Mouse (Mus musculus) urinary bladder, postnatal 25 days (tissue): ENCODE results near the gene Itga3.

Source experiments
- DNase-seq: peaks from one replicate; pipeline ENCODE4 v3.0.0; 2022; ENCODE audit warnings: low spot score

Gene Itga3

DNA sequence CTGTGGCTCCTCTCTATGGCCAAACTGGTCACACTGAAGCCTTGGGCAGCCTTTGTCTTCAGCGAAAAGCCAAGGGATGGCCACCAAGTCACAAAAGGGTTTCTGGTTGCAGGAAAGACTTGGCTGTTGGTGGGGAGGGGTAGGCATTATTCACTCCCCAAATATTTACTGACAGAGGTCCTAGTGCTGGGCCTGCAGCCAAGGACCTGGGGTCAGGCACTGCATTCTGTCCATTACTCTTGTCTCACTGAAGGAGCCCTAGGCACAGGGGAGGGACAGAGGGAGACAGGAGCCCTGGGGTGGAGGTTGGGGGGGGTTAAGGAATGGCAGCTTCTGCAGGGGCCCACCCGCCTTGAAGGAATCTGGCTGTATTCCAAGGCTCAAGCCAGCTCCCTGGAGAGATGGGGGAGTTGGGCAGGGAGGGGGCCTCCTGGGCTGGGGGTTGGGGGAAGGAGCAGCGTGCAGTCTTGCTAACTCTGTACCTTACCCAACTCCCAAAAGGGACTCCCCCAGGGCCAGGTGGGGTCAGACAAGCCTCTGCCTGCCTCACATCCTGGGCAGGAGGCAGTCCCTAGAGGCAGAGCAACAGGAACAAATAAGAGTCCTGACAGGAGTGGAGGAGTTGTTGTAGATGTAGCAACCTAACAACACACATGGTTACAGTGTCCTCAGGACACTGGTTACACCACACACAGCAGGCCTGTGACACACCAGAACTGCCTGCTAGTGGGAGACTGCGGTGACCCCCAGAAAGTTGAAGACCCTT is 20.2 kb upstream of the Itga3 start:
- DNase-seq = no peak

DNA sequence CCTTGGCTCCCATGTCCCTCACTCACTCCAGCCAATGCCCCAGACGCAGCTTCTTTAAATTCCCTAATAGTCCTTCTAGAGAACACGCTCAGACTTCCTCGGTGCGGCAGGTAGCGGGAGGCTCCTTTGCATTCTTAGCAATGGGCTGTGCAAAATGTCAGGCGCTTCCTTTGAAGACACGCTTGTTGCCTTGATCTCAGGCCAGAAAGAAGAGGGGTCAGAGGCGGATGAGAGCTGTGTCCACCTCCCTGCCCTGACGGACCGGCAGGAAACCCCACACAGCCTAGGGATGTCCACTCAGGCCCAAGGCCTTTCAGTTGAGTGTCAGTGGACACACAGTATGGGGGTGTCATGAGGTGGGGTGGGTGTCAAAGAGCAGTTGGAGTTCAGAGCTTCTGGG is 19.0 kb upstream of the Itga3 start:
- DNase-seq = no peak

DNA sequence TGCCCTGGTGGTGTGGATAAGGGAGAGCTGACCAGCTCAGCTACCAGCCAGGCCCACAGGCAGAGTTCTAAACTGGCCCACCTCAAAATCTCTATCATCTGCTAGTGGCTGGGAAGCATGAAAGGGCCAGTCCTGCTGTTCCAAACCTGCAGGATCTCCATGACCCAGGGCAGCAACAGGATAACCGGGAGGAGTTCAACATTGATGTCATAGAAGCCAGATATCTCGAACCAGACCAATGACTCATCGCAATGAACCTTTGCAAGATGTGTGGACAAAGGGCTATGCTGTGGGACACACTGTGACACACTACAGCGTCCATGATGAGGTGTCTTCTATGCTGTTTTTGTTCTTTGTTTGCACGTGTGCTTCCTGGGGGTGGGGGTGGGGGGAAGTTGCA is 16.5 kb upstream of the Itga3 start:
- DNase-seq = no peak

DNA sequence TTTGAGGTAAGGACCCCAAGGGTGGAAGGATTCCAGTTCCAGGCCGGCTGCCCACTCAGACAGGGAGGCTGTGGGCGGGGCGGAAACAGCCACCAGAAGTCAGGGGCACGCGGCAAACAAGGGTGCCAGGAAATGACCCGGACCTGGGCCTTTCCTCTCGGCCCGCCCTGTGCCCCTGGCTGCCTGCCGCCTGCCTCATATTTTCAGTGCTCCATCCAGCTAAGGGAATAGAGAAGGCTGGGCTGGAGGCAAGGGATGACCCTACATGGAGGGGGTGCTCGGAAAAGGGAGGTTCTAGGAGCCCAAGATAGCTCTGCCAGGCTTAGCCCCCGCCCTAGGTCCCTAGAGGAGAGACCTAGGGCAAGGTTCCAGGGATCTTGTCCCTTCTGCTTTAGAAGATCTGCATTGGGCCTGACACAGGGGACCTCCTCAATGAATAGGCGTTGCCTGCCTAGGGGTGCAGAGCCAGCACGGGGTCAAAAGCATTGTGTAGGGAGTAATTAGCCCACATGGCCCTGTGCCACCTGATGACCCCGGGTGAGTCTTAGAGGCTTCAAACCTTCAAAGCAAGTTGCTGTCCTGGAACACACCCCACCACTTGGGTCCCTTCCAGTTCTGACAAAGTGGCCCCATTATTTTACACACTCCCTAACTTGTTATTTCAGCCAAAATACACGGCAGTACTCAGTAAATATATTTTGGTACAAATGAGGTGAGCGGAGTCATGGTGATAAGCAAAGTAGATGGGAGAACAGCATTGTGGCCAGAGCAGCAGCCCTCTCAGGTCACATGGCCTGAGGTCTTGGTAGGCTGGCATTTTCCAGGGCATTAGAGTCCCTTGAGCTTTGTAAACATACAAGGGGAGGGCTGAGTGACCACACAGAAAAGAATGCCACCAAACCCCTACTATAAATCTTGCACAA is 12.5 kb upstream of the Itga3 start:
- no peak for DNase-seq

DNA sequence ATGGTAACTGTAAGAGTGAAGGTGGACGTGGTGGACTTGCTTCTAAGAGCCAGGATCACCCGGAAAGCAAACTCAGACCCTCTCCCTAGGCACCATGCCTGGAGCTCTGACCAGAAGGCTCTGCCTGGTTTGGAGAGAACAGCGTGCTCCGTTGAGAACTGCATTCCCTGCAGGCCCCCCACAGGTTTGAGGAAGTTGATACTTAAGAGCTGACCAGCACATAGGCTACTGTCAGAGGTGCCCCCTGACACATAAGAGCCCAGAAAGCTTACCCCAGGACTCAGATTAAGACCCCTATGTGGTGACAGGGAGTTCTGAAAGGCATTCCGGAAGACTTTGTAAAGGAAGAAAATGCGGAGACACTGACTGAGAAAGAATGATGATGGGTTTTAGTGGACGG is 11.7 kb upstream of the Itga3 start:
- DNase-seq = no peak

DNA sequence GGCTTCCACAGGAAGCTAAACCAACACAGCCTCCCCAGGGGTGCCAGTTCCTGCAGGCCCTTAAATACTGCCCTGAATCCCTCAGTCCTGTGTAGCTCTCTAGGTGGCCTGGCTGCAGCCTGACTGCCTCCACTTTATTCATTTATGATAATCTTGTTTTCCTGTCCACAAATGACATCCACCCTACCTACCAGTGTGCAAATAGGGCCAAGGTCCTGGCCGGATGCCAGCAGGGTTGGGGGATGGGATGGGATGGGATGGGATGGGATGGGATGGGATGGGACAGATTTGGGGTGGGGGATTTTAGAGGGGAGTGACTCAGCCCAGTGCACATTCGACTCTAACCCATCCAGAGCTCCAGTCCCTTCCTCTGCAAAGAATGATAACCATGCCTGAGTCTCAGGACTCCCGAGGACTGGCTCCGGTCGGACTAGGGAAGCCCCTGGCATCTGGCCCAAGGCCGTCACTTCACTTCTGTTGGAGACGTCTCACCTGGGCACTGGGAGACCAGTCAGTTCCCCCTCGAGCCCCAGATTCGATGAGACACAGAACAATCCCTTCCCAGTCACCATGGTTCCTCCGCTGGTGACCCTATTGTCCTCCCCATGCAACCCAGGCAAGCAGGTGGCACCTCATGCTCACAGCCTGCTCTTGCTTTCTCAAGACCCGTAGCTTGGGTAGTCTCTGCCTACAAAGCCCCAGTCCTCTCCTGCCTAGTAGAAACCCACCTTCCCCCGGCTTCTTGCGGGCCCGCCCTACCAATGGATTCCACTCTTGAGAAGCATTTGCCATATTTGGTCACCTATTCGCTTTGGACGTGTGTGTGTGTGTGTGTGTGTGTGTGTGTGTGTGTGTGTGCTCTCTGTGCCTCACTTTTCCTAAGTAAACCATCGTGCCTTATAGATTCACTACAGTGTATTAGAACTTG is 11.0 kb upstream of the Itga3 start:
- DNase-seq = no peak

DNA sequence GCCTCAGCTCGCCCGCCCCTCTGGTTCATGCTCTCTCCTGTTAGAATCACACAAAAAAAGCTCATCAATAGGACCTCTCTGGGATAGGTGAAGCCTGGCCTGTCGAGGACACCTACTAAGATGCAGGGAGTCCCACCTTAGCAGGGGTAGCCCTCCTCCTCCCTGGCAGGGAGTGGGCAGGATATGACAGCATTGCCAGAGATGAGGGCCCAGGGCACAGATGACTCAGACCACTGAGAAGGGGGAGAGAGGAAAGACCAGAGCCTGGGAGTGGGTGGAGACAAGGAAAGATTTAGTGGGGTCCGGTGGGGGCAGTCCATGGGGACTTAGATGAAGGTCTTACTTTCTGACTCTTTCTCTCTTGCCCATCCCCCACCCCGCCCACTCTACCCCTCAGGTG is 9.6 kb upstream of the Itga3 start:
- no peak for DNase-seq

DNA sequence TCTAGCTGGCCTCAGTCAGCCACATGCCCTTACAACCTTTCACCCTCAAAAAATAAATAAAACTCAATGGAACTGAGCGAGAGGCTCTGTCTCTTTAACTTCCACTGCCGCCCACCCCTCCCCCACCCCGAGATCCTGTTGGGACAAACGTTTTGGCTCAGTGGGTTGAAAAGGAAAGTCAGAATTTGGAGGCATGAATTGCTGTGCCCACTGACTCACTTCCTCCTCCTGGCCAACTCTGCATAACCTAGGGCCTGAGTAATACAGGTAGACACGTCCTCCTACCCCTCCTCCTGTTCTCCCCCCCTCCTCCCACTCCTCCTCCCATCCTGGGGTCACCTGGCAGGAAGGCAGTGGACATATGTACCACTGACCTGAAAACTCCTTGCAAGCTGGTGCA is 9.1 kb upstream of the Itga3 start:
- DNase-seq = no peak

DNA sequence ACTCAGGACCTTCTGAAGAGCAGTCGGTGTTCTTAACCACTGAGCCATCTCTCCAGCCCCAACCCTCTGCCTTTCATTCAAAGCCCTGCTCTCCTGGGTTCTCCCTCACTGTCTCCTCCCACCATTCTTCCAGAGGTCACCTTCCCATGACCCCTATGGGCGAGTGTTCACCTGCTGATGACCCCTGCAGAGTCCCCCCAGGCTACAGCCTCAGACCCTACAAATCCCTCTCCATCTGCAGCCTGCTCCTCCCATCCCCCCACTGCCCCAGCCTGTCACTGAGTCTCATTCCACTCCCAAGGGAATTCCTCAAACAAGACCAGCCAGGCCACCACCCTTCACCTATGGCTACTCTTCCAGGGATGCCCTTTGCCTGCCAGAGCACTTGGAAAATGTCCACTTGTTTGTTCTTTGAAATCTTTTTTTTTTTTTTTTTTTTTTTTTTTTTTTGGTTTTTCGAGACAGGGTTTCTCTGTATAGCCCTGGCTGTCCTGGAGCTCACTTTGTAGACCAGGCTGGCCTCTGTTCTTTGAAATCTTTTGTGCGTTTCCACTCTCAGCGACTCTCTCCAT is 8.3 kb upstream of the Itga3 start:
- DNase-seq = no peak

DNA sequence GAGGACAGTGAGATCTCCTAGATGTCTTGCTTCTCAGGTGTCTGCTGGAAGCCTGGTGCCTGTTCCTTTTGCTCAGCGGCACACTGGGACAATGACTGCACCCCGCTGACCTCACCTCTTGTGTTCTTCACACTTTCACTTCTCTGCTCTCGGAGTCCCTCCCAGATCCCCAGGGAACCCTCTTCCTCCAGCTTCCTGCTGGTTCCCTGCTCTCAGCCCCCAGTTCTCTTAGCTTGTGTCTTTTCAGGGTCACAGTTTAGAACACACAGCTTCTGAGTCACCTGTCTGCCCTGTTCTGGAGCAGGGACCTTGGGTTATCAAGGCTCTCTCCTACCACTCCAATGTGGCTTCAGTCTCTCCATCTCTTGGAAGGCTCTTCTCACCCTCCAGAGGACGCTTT is 7.6 kb upstream of the Itga3 start:
- no peak for DNase-seq

DNA sequence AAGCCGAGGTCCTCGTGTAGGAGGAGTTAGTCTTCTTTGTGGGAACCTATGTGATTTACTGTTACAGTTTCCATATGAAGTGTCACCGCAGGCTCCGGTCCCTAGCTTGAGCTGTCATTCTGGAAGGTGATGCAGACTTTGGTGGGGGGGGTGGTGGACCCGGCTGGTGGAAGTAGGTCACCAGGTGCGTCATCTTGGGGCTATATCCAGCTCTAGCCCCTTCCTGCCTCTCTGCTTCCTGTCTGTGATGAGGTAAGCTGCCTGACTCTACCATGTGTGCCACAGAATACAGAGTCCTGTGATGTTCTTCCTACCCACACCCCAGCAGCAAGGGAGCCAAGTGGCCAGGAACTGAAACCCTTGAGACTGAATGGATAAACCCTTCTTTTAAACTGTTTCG is 6.3 kb upstream of the Itga3 start:
- no peak for DNase-seq

DNA sequence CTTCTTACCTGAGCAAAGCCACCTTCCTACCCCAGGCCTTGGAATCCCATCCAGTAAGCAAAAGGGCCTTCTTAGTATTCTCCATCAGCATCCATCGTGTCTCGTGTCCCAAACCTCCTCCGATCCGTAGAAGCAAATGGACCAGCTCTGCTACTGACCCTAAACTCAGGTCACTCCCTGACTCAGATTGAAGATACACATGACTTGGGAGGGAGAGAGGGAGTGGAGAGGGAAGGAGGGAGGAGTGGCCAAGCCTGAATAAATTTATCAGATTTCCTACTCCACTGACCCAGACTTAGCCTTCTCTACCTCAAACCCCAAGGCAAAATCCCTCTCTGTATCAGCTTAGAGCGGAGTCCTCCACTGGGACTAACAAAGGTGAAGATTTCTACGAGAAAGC is 4.2 kb upstream of the Itga3 start:
- no peak for DNase-seq

DNA sequence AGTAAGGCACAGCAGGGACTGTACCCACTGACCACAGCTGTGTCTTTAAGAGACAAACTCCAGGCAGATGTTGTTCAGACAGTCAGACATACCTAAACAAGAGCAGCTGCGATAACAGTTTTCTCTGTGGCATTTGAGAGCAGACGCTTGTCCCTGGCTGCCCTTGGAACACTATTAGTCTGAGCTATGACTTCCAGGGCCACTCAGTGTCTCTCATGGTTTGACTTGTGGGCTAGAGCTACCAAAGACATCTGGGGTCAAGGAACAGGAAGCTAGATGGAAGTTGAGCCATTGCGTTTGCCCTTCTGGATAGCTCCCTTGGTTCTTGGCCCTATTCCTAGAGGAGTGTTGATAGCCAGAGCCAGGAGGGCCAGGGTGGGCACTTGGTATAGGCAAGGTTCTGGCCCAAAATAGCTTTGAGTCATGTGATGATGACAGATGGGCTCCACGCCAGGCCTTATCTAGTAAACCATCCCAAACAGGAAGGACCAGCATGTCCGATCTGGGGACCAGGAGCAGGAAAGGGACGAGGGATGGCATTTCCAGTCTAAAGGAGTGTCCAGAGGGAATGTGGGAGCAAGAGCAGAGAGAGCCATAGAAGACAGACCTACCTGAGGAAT is 2.8 kb upstream of the Itga3 start:
- DNase-seq = no peak

DNA sequence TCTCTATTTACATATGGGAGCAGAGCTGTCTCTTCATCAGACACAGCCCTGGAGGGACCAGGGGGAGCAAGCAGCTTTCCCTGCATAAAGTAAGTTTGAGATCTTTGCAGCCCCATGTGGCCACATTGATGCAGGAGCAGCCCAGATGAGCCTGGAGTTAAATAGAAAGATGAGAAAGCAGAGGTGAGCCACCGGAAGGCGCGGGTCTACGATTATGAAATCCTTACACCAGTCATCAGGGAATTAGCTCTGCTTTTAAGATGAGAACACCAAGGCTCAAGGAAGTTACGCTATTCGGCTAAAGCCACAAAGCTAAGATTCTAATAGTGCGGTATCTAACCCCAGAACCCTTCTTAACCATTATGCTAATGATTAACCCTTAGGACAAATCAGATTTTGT is 1.4 kb upstream of the Itga3 start:
- no peak for DNase-seq

DNA sequence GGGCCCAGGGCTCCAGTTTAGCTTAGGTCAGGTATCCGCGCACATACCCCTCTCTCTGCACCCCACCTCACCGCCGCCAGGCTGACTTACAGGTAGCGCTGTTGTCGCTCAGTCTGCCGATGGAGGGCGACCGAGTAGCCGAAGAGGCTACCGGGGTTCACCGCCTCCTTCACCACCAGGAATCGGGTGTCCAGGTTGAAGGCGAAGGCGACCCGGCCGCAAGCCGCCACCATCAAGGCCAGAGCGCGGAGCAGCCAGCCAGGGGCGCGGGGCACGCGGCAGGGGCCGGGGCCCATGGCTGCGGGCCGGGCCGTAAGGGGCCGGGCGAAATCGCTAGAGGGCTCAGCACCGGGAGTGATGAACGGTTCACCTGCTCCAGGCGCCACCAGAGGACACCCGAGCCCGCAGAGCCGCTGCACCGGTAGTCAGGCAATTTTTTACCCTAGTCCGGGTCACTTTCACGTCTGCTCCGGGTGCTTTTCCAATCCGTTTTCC is 513 bp downstream of the Itga3 start:
- no peak for DNase-seq

DNA sequence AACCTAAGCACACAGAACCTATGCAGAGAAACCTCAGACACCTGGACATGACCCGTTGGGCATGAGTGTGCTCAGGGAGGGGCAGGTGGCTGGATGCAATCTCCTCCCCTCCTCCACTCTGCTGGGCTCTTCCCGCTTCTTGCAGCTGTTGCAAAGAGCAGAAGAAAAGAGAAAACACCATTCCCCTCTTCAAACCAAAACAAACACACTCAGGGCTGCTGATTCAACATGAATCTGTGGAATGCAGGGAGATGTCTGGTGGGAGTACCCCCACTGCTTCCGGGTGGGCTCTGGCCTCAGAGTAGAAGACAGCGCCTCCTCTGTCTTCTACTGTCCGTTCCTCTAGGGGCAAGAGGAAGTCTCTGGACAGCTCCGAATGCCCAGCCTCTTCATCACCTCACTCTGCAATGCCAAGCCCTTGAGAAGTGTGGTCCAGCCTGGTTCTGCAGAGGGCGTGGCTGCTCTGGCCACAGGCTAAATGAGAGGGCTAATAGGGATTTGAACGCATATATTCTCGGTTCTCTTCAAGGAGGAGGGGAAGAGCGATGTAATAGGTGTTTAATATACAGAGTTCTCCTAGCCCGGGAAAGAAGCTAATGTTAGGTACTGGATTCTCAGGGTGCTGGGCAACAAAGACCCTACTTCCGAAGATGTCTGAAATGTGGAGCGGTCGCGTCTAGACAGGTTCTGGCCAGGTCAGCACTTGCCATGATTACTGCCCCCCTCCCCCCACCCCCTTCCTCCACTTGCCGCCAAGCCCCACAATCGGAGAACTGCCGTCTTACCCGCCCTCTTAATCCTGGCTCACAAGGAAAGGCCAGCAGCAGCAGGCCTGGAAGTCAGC is 1.2 kb downstream of the Itga3 start:
- DNase-seq = no peak

DNA sequence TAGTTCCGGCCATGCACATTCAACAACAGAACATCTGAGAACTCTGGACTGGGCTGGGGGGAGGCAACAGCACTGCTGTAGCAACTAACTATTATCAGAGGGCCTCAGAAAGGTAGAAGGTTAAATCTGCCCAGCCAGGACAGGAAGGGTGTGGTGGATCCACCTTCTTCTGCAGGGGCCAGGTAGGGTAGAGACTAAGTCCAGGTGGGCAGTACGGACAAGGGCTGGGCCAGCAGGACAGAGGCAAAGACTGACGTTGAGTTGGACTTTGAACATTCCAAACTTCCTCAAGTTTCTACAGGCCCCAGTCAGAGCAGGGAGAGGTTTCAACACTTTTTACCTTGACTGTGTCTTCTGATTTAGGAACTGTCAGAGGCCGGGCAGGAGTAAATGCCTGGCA is 1.9 kb downstream of the Itga3 start:
- no peak for DNase-seq

DNA sequence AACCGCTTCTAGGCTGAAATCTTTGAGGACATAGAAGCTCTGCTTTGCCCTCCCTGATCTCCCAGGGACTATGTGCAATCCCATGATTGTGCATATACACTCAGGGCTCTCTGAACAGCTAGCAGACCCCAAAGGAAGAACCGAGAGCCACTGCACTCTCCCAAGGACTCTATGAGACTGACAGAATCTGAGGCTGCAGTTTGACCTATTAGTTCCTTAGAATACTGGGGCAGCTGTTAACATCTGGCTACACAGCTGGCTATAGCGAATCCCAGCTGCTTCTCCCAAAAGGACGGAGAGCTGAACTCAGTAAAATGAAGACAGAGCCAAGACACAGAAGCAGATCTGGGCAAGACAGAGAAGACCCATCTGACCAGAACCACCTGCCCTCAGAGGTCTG is 2.8 kb downstream of the Itga3 start:
- no peak for DNase-seq

DNA sequence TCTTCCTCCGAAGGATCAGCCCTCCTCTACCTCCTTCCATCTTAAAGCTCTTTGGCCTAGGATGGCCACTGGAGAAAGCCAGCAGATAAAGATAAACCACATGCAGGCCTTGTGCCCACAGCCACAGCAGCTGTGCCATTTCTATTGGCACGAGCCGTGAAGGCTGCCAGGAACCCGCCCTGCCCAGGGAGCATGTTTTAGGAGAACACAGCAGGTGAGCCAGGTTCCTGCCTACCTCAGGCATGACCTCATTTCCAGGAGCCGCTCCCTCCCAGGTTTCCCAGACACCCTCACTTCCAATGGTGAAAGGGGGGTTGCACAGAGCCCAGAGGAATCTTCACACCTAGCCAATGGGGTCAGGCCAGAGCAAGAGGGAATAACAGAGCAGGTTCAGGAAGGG is 3.8 kb downstream of the Itga3 start:
- DNase-seq = no peak

DNA sequence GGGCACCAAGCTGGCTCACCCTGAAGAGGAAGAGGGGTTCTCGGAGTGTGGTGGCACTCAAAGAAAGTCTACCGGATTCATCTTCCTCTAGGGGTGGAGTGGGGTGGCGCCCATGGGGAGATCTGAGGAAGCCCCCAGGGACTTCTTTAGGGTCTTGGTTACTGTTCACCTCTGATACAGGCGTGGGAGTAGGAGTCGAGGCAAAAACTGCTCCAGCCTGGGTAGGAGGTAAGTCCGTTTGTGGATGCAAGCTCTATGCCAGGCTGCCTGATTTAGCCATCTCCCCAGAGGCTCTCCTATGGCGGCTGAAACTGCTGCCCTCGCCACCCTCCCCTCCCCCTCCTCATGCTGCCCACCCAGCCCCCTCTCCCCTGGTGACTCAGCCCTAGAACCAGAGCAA is 4.5 kb downstream of the Itga3 start:
- no peak for DNase-seq

DNA sequence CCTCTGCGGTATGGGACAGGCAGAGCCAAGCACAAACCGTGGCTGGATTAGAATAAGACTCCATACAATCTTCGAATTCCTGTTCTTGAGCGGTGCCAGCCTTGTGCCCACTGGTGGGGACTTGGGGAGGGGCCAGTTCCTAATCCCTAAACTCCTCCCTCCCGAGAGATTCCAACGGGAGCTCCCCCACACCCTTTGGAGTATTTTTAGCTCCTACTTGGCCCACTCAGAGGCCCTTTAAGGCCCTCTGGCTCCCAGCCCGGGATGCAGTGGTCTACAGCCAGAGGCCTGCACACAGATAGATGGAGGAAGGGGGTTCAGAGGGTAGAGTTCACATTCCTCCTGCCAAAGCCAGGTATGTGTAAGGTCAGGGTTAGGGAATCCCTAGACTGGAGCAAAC is 5.3 kb downstream of the Itga3 start:
- DNase-seq = no peak
